Mouse (Mus musculus) gastrocnemius, postnatal 10 days (tissue): ENCODE results near the gene Bag2. TPM values are rescaled to one million over a fixed set of nuclear protein-coding genes. Genes with fewer than 3 reads are reported as not detected.

Experiments used
- total RNA-seq, 2 experiments: library from RNA; stranded (reverse); gene quantifications; 2 replicates each; pipeline ENCODE4 v1.2.3; 2021

The Bag2 gene
- total RNA-seq, 2 experiments from 2014 or later: 27.2 to 27.6 TPM

Other genes with a start within 250 kb of the Bag2 start
- 1 to 10 TPM; 4.2 to 5.5 TPM for gene Prim2, start 88.0 kb downstream of the Bag2 start, total RNA-seq
- 10 to 100 TPM in 1 of 2 experiments, 1 to 10 TPM in 1; 8.1 to 14.4 TPM for gene Rab23, start 37.9 kb downstream of the Bag2 start, total RNA-seq
- 10 to 100 TPM; 17.2 to 20.5 TPM for gene Zfp451, start 56.8 kb upstream of the Bag2 start, total RNA-seq
- 1 to 10 TPM in 1 of 2 experiments, under 1 TPM in 1; 0.68 to 1.2 TPM for gene Bend6, start 150.0 kb upstream of the Bag2 start, total RNA-seq
- gene Dst, start 150.4 kb upstream of the Bag2 start, total RNA-seq: 100 to 1,000 TPM; 130 to 146 TPM